Mouse (Mus musculus) G1E (cell line): ENCODE data around the gene Tubb4b.

Experiments used
- CTCF ChIP-seq: IDR thresholded peaks from 2 replicates; pipeline ENCODE4 v1.5.1; 2012; ENCODE audit warnings: low read depth, low read length, inconsistent platforms, mixed read lengths
- GATA1 ChIP-seq: IDR thresholded peaks from 2 replicates; pipeline ENCODE4 v1.6.1; 2012; ENCODE audit warnings: borderline replicate concordance, low read length, inconsistent platforms, mixed read lengths
- TAL1 ChIP-seq: conservative IDR thresholded peaks from 2 replicates; pipeline ENCODE4 v1.6.1; 2012; ENCODE audit warnings: low read depth, low read length, inconsistent platforms, mixed read lengths

- TF ChIP-seq CTCF (no peak), GATA1 (no peak), TAL1 (no peak)
Measured at GRCm38 (mm10) chr2:25218445-25218844, 6.1 kb downstream of the Tubb4b start, which contains the start of gene Fam166a.
